Mouse (Mus musculus) liver, adult 2 months (tissue): ENCODE results near the gene Nyap1. TPM values are rescaled to one million over a fixed set of nuclear protein-coding genes. Genes with fewer than 3 reads are reported as not detected.
A peak's percentile ranks its signal among the peaks of the same experiment; 100 is the strongest.

Experiments
- DNase-seq: peaks from one replicate; pipeline ENCODE4 v3.0.0-alpha.2; 2011; ENCODE audit warnings: low read depth, low spot score; ENCODE audit errors: extremely low read depth
- H3K27ac ChIP-seq: fragments of 200-500 bp; replicated peaks from 2 replicates; pipeline ENCODE4 v1.5.1; 2012; ENCODE audit warnings: low read depth, mild to moderate bottlenecking, control low read depth, inconsistent platforms, low read length; ENCODE audit not compliant: insufficient read depth
- H3K27me3 ChIP-seq: fragments of 200-500 bp; 2 replicates; pipeline ENCODE4 v1.6.1; 2012; ENCODE audit warnings: mild to moderate bottlenecking, moderate library complexity, low read length, inconsistent platforms; ENCODE audit not compliant: control insufficient read depth, insufficient read depth
- H3K36me3 ChIP-seq: fragments of 200-500 bp; 2 replicates; pipeline ENCODE4 v1.6.1; 2012; ENCODE audit warnings: low read length, inconsistent platforms; ENCODE audit not compliant: control insufficient read depth, insufficient read depth
- H3K4me1 ChIP-seq: fragments of 200-500 bp; 2 replicates; pipeline ENCODE4 v1.6.1; 2011; ENCODE audit warnings: low read length; ENCODE audit not compliant: control insufficient read depth, insufficient read depth
- H3K4me3 ChIP-seq: fragments of 200-500 bp; 2 replicates; pipeline ENCODE4 v1.5.1; 2011; ENCODE audit warnings: low read depth, mild to moderate bottlenecking, control low read depth, low read length, moderate library complexity; ENCODE audit not compliant: insufficient read depth
- H3K79me2 ChIP-seq: fragments of 200-500 bp; 2 replicates; pipeline ENCODE4 v1.6.1; 2012; ENCODE audit warnings: inconsistent platforms, mild to moderate bottlenecking, low read length, moderate library complexity; ENCODE audit not compliant: control insufficient read depth, insufficient read depth
- H3K9ac ChIP-seq: fragments of 200-500 bp; 2 replicates; pipeline ENCODE4 v1.6.1; 2012; ENCODE audit warnings: low read depth, mild to moderate bottlenecking, control low read depth, inconsistent platforms, low read length
- CTCF ChIP-seq: fragments of 200-500 bp; IDR thresholded peaks from 2 replicates; pipeline ENCODE4 v1.5.1; 2011; ENCODE audit warnings: low read depth, low read length, control low read depth
- POLR2A ChIP-seq: fragments of 200-500 bp; IDR thresholded peaks from 2 replicates; pipeline ENCODE4 v1.6.1; 2011; ENCODE audit warnings: low read length, control low read depth; ENCODE audit not compliant: insufficient read depth; ENCODE audit errors: extremely low read depth
- WGBS: fragments of 180-500 bp; shearing (Covaris S2); methylation state at CpG from one replicate; pipeline ENCODE4 v1.1.7; 2018; 5-methylcytosine and 5-hydroxymethylcytosine counted together
- polyA plus RNA-seq: library from polyadenylated mRNA; depleted of rRNA; stranded (reverse); fragments of >200 nt; gene quantifications from 2 replicates; pipeline ENCODE4 v1.2.3, GENCODE M21; 2012; rRNA removed
- total RNA-seq: library from RNA; depleted of rRNA; stranded (reverse); fragments of >200 nt; gene quantifications from 2 replicates; pipeline ENCODE4 v1.2.3, GENCODE M21; 2014; rRNA removed

The Nyap1 gene
- 0.13 and 0.18 TPM in 2 replicates for total RNA-seq
- 0.17 and 0.28 TPM in 2 replicates for polyA plus RNA-seq

GRCm38 (mm10) chr5:137741023-137741931, at the start of gene Nyap1:
Nyap1 (minus strand) TSS chr5:137741607.
- H3K4me1 ChIP-seq, result no peaks in the 10 kb centered on the region

GRCm38 (mm10) chr5:137788946-137789531, 47.6 kb upstream of the Nyap1 start:
- 99% methylated on average over 2 of the region's 2 CpGs for WGBS
- Histone ChIP-seq H3K36me3 (no peaks in the 10 kb centered on the region), H3K79me2 (peaks cover 14% of the 10 kb centered on the region; the same call in 1 of the 2 replicates), H3K27ac (no peak overlapping the region), H3K27me3 (no peaks in the 10 kb centered on the region), H3K4me3 (no peak overlapping the region), H3K4me1 (peaks cover 17% of the 10 kb centered on the region), H3K9ac (no peak overlapping the region)
- TF ChIP-seq CTCF (no peak), POLR2A (no peak)
- DNase-seq, result no peak

More at GRCm38 (mm10) chr5:137741023-137741931, at the start of gene Nyap1:
- Histone ChIP-seq H3K27ac (no peak within 1 kb of the TSS), H3K36me3 (no peaks in the 10 kb centered on the region), H3K27me3 (no peaks in the 10 kb centered on the region), H3K9ac (peak within 1 kb of the TSS; percentile 64), H3K79me2 (no peaks in the 10 kb centered on the region), H3K4me3 (peak within 1 kb of the TSS; percentile 72)
- TF ChIP-seq CTCF, result peak; percentile 63
- 0 out of 2 replicates have a peak, but pooled peaks have one; percentile 5 for TF ChIP-seq POLR2A
- DNase-seq, result peak; percentile 49
- WGBS, result 2% methylated on average over 61 of the region's 71 CpGs

GRCm38 (mm10) chr5:137788171-137788570, 46.8 kb upstream of the Nyap1 start:
- DNase-seq, result no peak
- H3K27ac ChIP-seq, result no peak overlapping the region
- 0 out of 2 replicates have a peak overlapping the region, but pooled peaks have one; percentile 3 for H3K4me3 ChIP-seq
- peaks cover 16% of the 10 kb centered on the region for H3K79me2 ChIP-seq
- H3K9ac ChIP-seq, result no peak overlapping the region
- H3K4me1 ChIP-seq, result peaks cover 19% of the 10 kb centered on the region
- WGBS, result 67% methylated on average over 24 of the region's 24 CpGs
- TF ChIP-seq POLR2A, result no peak
- TF ChIP-seq CTCF, result no peak
- no peaks in the 10 kb centered on the region for H3K27me3 ChIP-seq
- H3K36me3 ChIP-seq, result no peaks in the 10 kb centered on the region; the same call in 1 of the 2 replicates

- peak; percentile 85 for TF ChIP-seq CTCF
- TF ChIP-seq POLR2A, result 0 out of 2 replicates have a peak, but pooled peaks have one; percentile 53
- peak within 1 kb of the TSS; percentile 91 for H3K9ac ChIP-seq
- under 1% methylated on average over 48 of the region's 48 CpGs for WGBS
- H3K27ac ChIP-seq, result peak within 1 kb of the TSS; percentile 85
- peak; percentile 89 for DNase-seq
- peaks cover 5% of the 10 kb centered on the region; the same call in 1 of the 2 replicates for H3K36me3 ChIP-seq
- peak within 1 kb of the TSS; percentile 82 for H3K4me3 ChIP-seq
- H3K4me1 ChIP-seq, result peaks cover 19% of the 10 kb centered on the region
- H3K79me2 ChIP-seq, result peaks cover 16% of the 10 kb centered on the region
- H3K27me3 ChIP-seq, result no peaks in the 10 kb centered on the region
These were observed 45.9 kb upstream of the Nyap1 start, which contains the start of the genes Mepce and Zcwpw1 for GRCm38 (mm10) chr5:137787151-137787928. Mepce (minus strand) TSS chr5:137787655. Zcwpw1 (plus strand) TSS chr5:137787798.

- Histone ChIP-seq H3K79me2 (peaks cover 16% of the 10 kb centered on the region), H3K36me3 (peaks cover 11% of the 10 kb centered on the region; the same call in 1 of the 2 replicates), H3K27ac (peak overlapping the region; percentile 85), H3K9ac (peak overlapping the region; percentile 91), H3K4me1 (peaks cover 19% of the 10 kb centered on the region), H3K4me3 (peak overlapping the region; percentile 82), H3K27me3 (no peaks in the 10 kb centered on the region)
- WGBS, result under 1% methylated on average over 79 of the region's 79 CpGs
- DNase-seq, result peak; percentile 97
- peak; percentile 97 for TF ChIP-seq POLR2A
- no peak for TF ChIP-seq CTCF
These were observed 44.9 kb upstream of the Nyap1 start for GRCm38 (mm10) chr5:137786109-137786942.
